Comparison of ENCODE assay signal across 8 mouse cellular contexts in the genomic region with DNA sequence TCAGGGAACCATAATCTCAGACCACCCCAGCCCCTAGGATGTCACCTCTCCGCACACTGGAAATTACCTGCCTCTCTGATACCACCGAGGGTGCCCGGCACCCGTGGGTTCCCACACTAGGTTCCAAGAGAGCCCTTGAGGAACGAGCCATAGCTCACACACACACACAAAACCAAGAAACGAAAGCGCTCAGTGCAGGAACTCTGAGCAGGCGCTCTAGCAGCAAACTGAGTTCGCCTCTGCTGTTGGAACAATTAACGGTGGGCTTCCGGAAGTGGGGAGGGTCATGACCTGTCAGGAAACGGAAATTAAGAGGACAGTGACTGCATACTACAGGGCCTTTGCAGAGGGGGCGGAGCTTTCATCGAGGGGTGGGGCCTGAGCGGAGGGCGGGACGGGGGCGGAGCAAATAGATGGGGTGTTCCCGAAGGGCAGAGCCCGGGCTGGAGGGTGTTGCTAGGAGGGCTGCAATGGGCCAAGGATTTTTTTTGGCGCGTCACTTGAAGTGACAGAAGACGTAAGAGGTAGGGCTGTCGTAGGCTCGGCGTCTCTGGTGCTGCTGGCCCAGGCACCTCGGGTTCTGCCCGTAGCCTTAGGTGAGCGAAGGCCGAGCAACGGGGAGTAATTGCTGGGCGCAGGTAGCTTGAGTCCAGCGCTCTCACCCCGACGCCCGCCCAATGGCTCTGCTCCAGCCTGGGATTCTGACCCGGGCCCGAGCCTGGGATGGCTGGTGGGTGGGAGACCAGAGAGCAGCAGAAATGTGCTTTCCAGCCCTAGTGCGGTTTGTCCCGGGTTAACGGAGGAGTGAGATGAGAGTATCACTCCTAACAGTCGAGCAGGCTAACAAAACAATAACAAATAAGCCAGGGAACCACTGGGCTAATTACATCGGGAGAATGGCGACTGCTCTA. TPM values are rescaled to one million over a fixed set of nuclear protein-coding genes. Genes with fewer than 3 reads are reported as not detected.
DNase-seq lines count a peak whose midpoint lies in the region; ATAC-seq and TF ChIP-seq lines count a peak whose summit lies in the region.

No protein-coding gene starts in this region.

- ATAC-seq in embryonic facial prominence, embryonic 14.5 days (ENCODE audit: low read depth) = peak; percentile 96
- ATAC-seq in limb, embryonic 12.5 days (ENCODE audit: insufficient number of reproducible peaks, insufficient read depth, low FRiP score, low TSS enrichment, low read depth) = peak; percentile 94
- ATAC-seq in midbrain, embryonic 14.5 days (ENCODE audit: low FRiP score, low TSS enrichment) = peak; percentile 96

- H3K9me3 ChIP-seq in embryonic facial prominence, embryonic 14.5 days (ENCODE audit: control insufficient read depth, low read length) = no peaks in the 10 kb centered on the region
- no peaks in the 10 kb centered on the region for H3K9me3 ChIP-seq in limb, embryonic 12.5 days
- no peaks in the 10 kb centered on the region for H3K9me3 ChIP-seq in midbrain, embryonic 14.5 days (ENCODE audit: control insufficient read depth, low read length)

- H3K27me3 ChIP-seq in embryonic facial prominence, embryonic 14.5 days (replicated peaks; ENCODE audit: control insufficient read depth, insufficient read depth, low read length) = no peaks in the 10 kb centered on the region
- no peaks in the 10 kb centered on the region for H3K27me3 ChIP-seq in limb, embryonic 12.5 days
- H3K27me3 ChIP-seq in midbrain, embryonic 14.5 days (ENCODE audit: control insufficient read depth, insufficient read depth, low read length) = no peaks in the 10 kb centered on the region

- peak overlapping the region; percentile 75 for H3K9ac ChIP-seq in embryonic facial prominence, embryonic 14.5 days (ENCODE audit: low read depth, low read length)
- peak overlapping the region; percentile 60 for H3K9ac ChIP-seq in limb, embryonic 12.5 days (replicated peaks)
- H3K9ac ChIP-seq in midbrain, embryonic 14.5 days (replicated peaks; ENCODE audit: low read length) = peak overlapping the region; percentile 73

- peak; percentile 90 for TF ChIP-seq POLR2A in bone marrow, adult 2 months (IDR thresholded peaks at IDR 0.05; ENCODE audit: borderline replicate concordance, control insufficient read depth, low read depth, low read length)

- peak overlapping the region; percentile 73 for H3K4me3 ChIP-seq in bone marrow, adult 2 months (replicated peaks; ENCODE audit: control insufficient read depth, low read depth, low read length)
- H3K4me3 ChIP-seq in embryonic facial prominence, embryonic 14.5 days (ENCODE audit: low read depth, low read length) = peak overlapping the region; percentile 72
- H3K4me3 ChIP-seq in limb, embryonic 12.5 days (replicated peaks) = peak overlapping the region; percentile 59
- peak overlapping the region; percentile 68 for H3K4me3 ChIP-seq in midbrain, embryonic 14.5 days (replicated peaks; ENCODE audit: low read depth, low read length)

- peak overlapping the region; percentile 94 for H3K27ac ChIP-seq in bone marrow, adult 2 months (ENCODE audit: control insufficient read depth, insufficient read depth, low read depth, low read length, poor library complexity)
- peak overlapping the region; percentile 55; the same call in 1 of the 2 replicates for H3K27ac ChIP-seq in embryonic facial prominence, embryonic 14.5 days (replicated peaks; ENCODE audit: low read depth, low read length)
- H3K27ac ChIP-seq in limb, embryonic 12.5 days = peak overlapping the region; percentile 69
- H3K27ac ChIP-seq in midbrain, embryonic 14.5 days (replicated peaks; ENCODE audit: low read depth, low read length) = peak overlapping the region; percentile 80

- H3K4me1 ChIP-seq in bone marrow, adult 2 months (ENCODE audit: control insufficient read depth, insufficient read depth, low read length) = peaks cover 6% of the 10 kb centered on the region
- H3K4me1 ChIP-seq in embryonic facial prominence, embryonic 14.5 days (ENCODE audit: control insufficient read depth, insufficient read depth, low read length) = peaks cover 7% of the 10 kb centered on the region; the same call in 1 of the 2 replicates
- H3K4me1 ChIP-seq in limb, embryonic 12.5 days (replicated peaks) = peaks cover 25% of the 10 kb centered on the region
- peaks cover 24% of the 10 kb centered on the region for H3K4me1 ChIP-seq in midbrain, embryonic 14.5 days (ENCODE audit: control insufficient read depth, insufficient read depth, low read length)

- peak; percentile 96 for DNase-seq in 416B (ENCODE audit: low read depth)
- DNase-seq in embryonic facial prominence, embryonic 14.5 days (ENCODE audit: low spot score) = peak; percentile 93
- DNase-seq in heart, adult 8-10 months (ENCODE audit: low spot score) = peak; percentile 90
- DNase-seq in kidney, adult 8-10 months = peak; percentile 76 to 81
- peak; percentile 94 for DNase-seq in midbrain, embryonic 14.5 days
- peak; percentile 82 to 83 for DNase-seq in spleen, adult 18-20 months

- TF ChIP-seq CTCF in bone marrow, adult 2 months (IDR thresholded peaks at IDR 0.05; ENCODE audit: control insufficient read depth, insufficient read depth, low read length) = no peak; the same call in 1 of the 2 replicates

- H3K4me2 ChIP-seq in embryonic facial prominence, embryonic 14.5 days (ENCODE audit: low read depth, low read length) = peak overlapping the region; percentile 98
- H3K4me2 ChIP-seq in limb, embryonic 12.5 days = peak overlapping the region; percentile 91
- peak overlapping the region; percentile 87 for H3K4me2 ChIP-seq in midbrain, embryonic 14.5 days (ENCODE audit: low read length)

- under 1% methylated on average over 44 of the region's 44 CpGs for WGBS in bone marrow, adult 2 months
- 2% methylated on average over 42 of the region's 44 CpGs for WGBS in embryonic facial prominence, embryonic 14.5 days
- WGBS in limb, embryonic 12.5 days = 2% methylated on average over 44 of the region's 44 CpGs
- 2% methylated on average over 44 of the region's 44 CpGs for WGBS in midbrain, embryonic 14.5 days

- H3K36me3 ChIP-seq in embryonic facial prominence, embryonic 14.5 days (ENCODE audit: control insufficient read depth, insufficient read depth, low read length) = no peaks in the 10 kb centered on the region
- no peaks in the 10 kb centered on the region for H3K36me3 ChIP-seq in limb, embryonic 12.5 days
- H3K36me3 ChIP-seq in midbrain, embryonic 14.5 days (ENCODE audit: control insufficient read depth, insufficient read depth, low read length) = peaks cover 1% of the 10 kb centered on the region; the same call in 1 of the 2 replicates

RNA-seq across cellular contexts. Expression of gene Ifnar1, which starts 20.2 kb away (rescaled TPM):
- 10.3 and 15.9 TPM in 2 replicates for polyA plus RNA-seq in bone marrow, adult 2 months (2011; ENCODE audit: insufficient read depth, insufficient read length, low replicate concordance, missing spikeins)
- polyA plus RNA-seq in embryonic facial prominence, embryonic 14.5 days (2014; fragmentation: Nextera tagmentation; extraction: Ambion mirVana) = 47.3 and 53.7 TPM in 2 replicates
- 10 to 100 TPM; 18.7 to 28.6 (median 22.0) TPM for total RNA-seq in heart, adult 8-10 months (2022)
- 62.3 and 65.1 TPM in 2 replicates for polyA plus RNA-seq in limb, embryonic 12.5 days (2016; fragmentation: Nextera tagmentation; extraction: Ambion mirVana)
- polyA plus RNA-seq in midbrain, embryonic 14.5 days (2014; fragmentation: Nextera tagmentation; extraction: Ambion mirVana) = 38.8 and 56.1 TPM in 2 replicates

RNA-seq across cellular contexts. Expression of gene Il10rb, which starts 58.9 kb away (rescaled TPM):
- 24.1 and 25.9 TPM in 2 replicates for polyA plus RNA-seq in bone marrow, adult 2 months (2011; ENCODE audit: insufficient read depth, insufficient read length, low replicate concordance, missing spikeins)
- polyA plus RNA-seq in embryonic facial prominence, embryonic 14.5 days (2014; fragmentation: Nextera tagmentation; extraction: Ambion mirVana) = 32.6 and 33.2 TPM in 2 replicates
- 100 to 1,000 TPM; 116 to 131 (median 129) TPM for total RNA-seq in heart, adult 8-10 months (2022)
- polyA plus RNA-seq in limb, embryonic 12.5 days (2016; fragmentation: Nextera tagmentation; extraction: Ambion mirVana) = 8.0 and 9.6 TPM in 2 replicates
- polyA plus RNA-seq in midbrain, embryonic 14.5 days (2014; fragmentation: Nextera tagmentation; extraction: Ambion mirVana) = 5.4 and 9.3 TPM in 2 replicates

Comparison
In these comparisons a context has a peak if more than half of its experiments do, and no peak if none do; other contexts are left out.
1. Peak in every context shown above with its lines: DNase-seq, ATAC-seq, H3K4me3 ChIP-seq and H3K27ac ChIP-seq.